Mouse (Mus musculus): ENCODE data around the gene Cebpe.

Cebpe gene

GRCm38 (mm10) chr14:54720654-54721350 is 8.8 kb upstream of the Cebpe start:
- peak; percentile 59 to 64 for DNase-seq

GRCm38 (mm10) chr14:54720041-54720440 is 8.1 kb upstream of the Cebpe start:
- no peak for DNase-seq

- no peak for DNase-seq
Measured at GRCm38 (mm10) chr14:54715402-54715801, 3.4 kb upstream of the Cebpe start.

GRCm38 (mm10) chr14:54714617-54715081 is 2.7 kb upstream of the Cebpe start:
- peak; percentile 36 to 51 for DNase-seq

- DNase-seq: peak; percentile 79 to 85
Measured at GRCm38 (mm10) chr14:54714121-54714520, 2.1 kb upstream of the Cebpe start.

GRCm38 (mm10) chr14:54712861-54713260 is 887 bp upstream of the Cebpe start:
- DNase-seq: no peak

- no peak for DNase-seq
Measured at GRCm38 (mm10) chr14:54709054-54709453, 2.9 kb downstream of the Cebpe start.

GRCm38 (mm10) chr14:54706589-54707320 is 5.2 kb downstream of the Cebpe start:
- DNase-seq: no peak

GRCm38 (mm10) chr14:54705844-54706243 is 6.1 kb downstream of the Cebpe start:
- no peak for DNase-seq

GRCm38 (mm10) chr14:54703207-54703606 is 8.8 kb downstream of the Cebpe start:
- DNase-seq: no peak

GRCm38 (mm10) chr14:54701298-54701697 is 10.7 kb downstream of the Cebpe start:
- peak; percentile 79 to 82 for DNase-seq

GRCm38 (mm10) chr14:54699586-54699985 is 12.4 kb downstream of the Cebpe start:
- no peak for DNase-seq

- DNase-seq: no peak
Measured at GRCm38 (mm10) chr14:54698733-54699132, 13.2 kb downstream of the Cebpe start, which contains the start of gene Gm29776. TSS of gene Gm29776 (minus strand) at chr14:54698833.

- DNase-seq: no peak
Measured at GRCm38 (mm10) chr14:54696752-54697151, 15.2 kb downstream of the Cebpe start.

GRCm38 (mm10) chr14:54695042-54695441 is 16.9 kb downstream of the Cebpe start:
- DNase-seq: no peak

- DNase-seq: no peak
Measured at GRCm38 (mm10) chr14:54687251-54687650, 24.7 kb downstream of the Cebpe start.

- DNase-seq: peak; percentile 100
Measured at GRCm38 (mm10) chr14:54686522-54687143, 25.3 kb downstream of the Cebpe start, which contains the start of gene Acin1. TSS of gene Acin1 (minus strand) at chr14:54686931.

- peak in 1 of 2 experiments; percentile 81 for DNase-seq
Measured at GRCm38 (mm10) chr14:54686063-54686521, 25.9 kb downstream of the Cebpe start, which contains the start of gene 1700123O20Rik. TSS of gene 1700123O20Rik (plus strand) at chr14:54686216.

- DNase-seq: peak in 1 of 2 experiments; percentile 14
Measured at GRCm38 (mm10) chr14:54685471-54685870, 26.5 kb downstream of the Cebpe start.

GRCm38 (mm10) chr14:54682396-54682795 is 29.6 kb downstream of the Cebpe start:
- no peak for DNase-seq

GRCm38 (mm10) chr14:54678657-54679304 is 33.2 kb downstream of the Cebpe start:
- DNase-seq: no peak

GRCm38 (mm10) chr14:54676290-54676689 is 35.7 kb downstream of the Cebpe start:
- DNase-seq: no peak

GRCm38 (mm10) chr14:54674317-54674716 is 37.7 kb downstream of the Cebpe start:
- no peak for DNase-seq

Measured in cerebellum, adult 18-20 months (tissue).